34 mouse cellular contexts compared by ENCODE assay signal in the genomic region with DNA sequence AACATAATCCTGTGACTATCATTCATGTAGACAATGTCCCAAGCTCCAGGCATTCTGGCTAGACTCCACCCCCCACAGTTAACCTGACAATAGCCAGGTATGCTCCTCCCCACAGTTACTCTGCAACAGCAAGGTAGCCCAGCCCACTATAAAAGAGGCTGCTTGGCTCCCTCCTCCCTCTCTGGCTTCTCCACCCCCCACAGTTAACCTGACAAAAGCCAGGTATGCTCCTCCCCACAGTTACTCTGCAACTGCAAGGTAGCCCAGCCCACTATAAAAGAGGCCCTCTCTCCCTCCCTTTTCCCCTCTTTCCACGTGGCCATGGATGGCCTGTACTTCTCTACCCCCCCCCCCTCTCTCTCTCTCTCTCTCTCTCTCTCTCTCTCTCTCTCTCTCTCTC. TPM values are rescaled to one million over a fixed set of nuclear protein-coding genes. Genes with fewer than 3 reads are reported as not detected.
DNase-seq lines count a peak whose midpoint lies in the region; ATAC-seq lines count a peak whose summit lies in the region.
"Had no signal": no experiment of that assay in that cellular context is flagged by ENCODE, and none has a peak within 500 bp of the region (broad histone marks: within the 10 kb centered on the region; RNA-seq: fewer than 3 reads in every experiment).

No protein-coding gene starts in this region.

- no peaks in the 10 kb centered on the region for H3K36me3 ChIP-seq in intestine, embryonic 14.5 days (ENCODE audit: control insufficient read depth, insufficient read depth, low read length)
- no peaks in the 10 kb centered on the region for H3K36me3 ChIP-seq in stomach, embryonic 14.5 days (ENCODE audit: control insufficient read depth, insufficient read depth, low read length)
- H3K36me3 ChIP-seq in kidney, embryonic 15.5 days: no peaks in the 10 kb centered on the region
- H3K36me3 ChIP-seq: embryonic facial prominence, embryonic 12.5 days; heart, embryonic 13.5 days; hindbrain, embryonic 15.5 days; midbrain, embryonic 13.5 days; neural tube, embryonic 13.5 days had no signal

- H3K27ac ChIP-seq in intestine, embryonic 14.5 days (ENCODE audit: low read depth): no peak overlapping the region
- no peak overlapping the region for H3K27ac ChIP-seq in stomach, embryonic 14.5 days (ENCODE audit: low read length)
- H3K27ac ChIP-seq in kidney, embryonic 15.5 days: no peak overlapping the region
- H3K27ac ChIP-seq: embryonic facial prominence, embryonic 12.5 days; heart, adult 2 months; heart, embryonic 13.5 days; hindbrain, embryonic 15.5 days; liver, embryonic 14.5 days; macrophage; midbrain, embryonic 13.5 days; neural tube, embryonic 13.5 days had no signal

- H3K4me2 ChIP-seq in intestine, embryonic 14.5 days (ENCODE audit: low read length): no peak overlapping the region
- H3K4me2 ChIP-seq in stomach, embryonic 14.5 days (replicated peaks; ENCODE audit: low read depth, low read length): no peak overlapping the region
- no peak overlapping the region for H3K4me2 ChIP-seq in kidney, embryonic 15.5 days
- H3K4me2 ChIP-seq: embryonic facial prominence, embryonic 12.5 days; heart, embryonic 13.5 days; hindbrain, embryonic 15.5 days; midbrain, embryonic 13.5 days; neural tube, embryonic 13.5 days had no signal

- no peak overlapping the region for H3K4me3 ChIP-seq in intestine, embryonic 14.5 days (ENCODE audit: low read depth, low read length)
- H3K4me3 ChIP-seq in stomach, embryonic 14.5 days (ENCODE audit: low read depth, low read length): no peak overlapping the region
- H3K4me3 ChIP-seq in kidney, embryonic 15.5 days (replicated peaks): no peak overlapping the region
- H3K4me3 ChIP-seq: embryonic facial prominence, embryonic 12.5 days; heart, adult 2 months; heart, embryonic 13.5 days; hindbrain, embryonic 15.5 days; midbrain, embryonic 13.5 days; neural tube, embryonic 13.5 days had no signal

- peak; percentile 37 for DNase-seq in kidney, adult 11 months
- no peak for DNase-seq in kidney, postnatal 36 days
- DNase-seq in intestine, embryonic 14.5 days (ENCODE audit: low spot score): no peak
- DNase-seq in adrenal gland, postnatal 10 days: no peak
- no peak for DNase-seq in spleen, adult 12 weeks (ENCODE audit: low spot score)
- DNase-seq: adrenal gland, adult 8-10 months; cerebellum, adult 8-10 months; cerebellum, postnatal 36 days; embryo, embryonic 11 days; gastrocnemius, postnatal 36 days; heart, adult 2 months; heart, postnatal 10 days; kidney, postnatal 25 days; liver; lung, adult 2 months; lung, postnatal 10 days; thymus, adult 18-20 months; thymus, postnatal 25 days had no signal

- peak; percentile 64 for ATAC-seq in intestine, embryonic 14.5 days (replicated peaks; ENCODE audit: low FRiP score, low TSS enrichment, low read depth)
- peak; percentile 56 for ATAC-seq in stomach, embryonic 14.5 days (ENCODE audit: insufficient number of reproducible peaks, insufficient read depth, low FRiP score, low read depth)
- ATAC-seq in frontal cortex, adult (ENCODE audit: low TSS enrichment): no peak
- ATAC-seq in kidney, embryonic 15.5 days (replicated peaks; ENCODE audit: low FRiP score): no peak
- ATAC-seq: forebrain, embryonic 14.5 days; inflammation-experienced regulatory T-cells, adult 6 months; midbrain, embryonic 13.5 days had no signal

- no peaks in the 10 kb centered on the region for H3K27me3 ChIP-seq in intestine, embryonic 14.5 days (replicated peaks; ENCODE audit: control insufficient read depth, insufficient read depth, low read length)
- no peaks in the 10 kb centered on the region for H3K27me3 ChIP-seq in stomach, embryonic 14.5 days (ENCODE audit: control insufficient read depth, insufficient read depth, low read length)
- H3K27me3 ChIP-seq in kidney, embryonic 15.5 days: no peaks in the 10 kb centered on the region
- H3K27me3 ChIP-seq: CH12.LX; embryonic facial prominence, embryonic 12.5 days; heart, embryonic 13.5 days; hindbrain, embryonic 15.5 days; midbrain, embryonic 13.5 days; neural tube, embryonic 13.5 days had no signal

- WGBS in intestine, embryonic 14.5 days: 0% methylated on average over 1 of the region's 1 CpGs
- 0% methylated on average over 1 of the region's 1 CpGs for WGBS in stomach, embryonic 14.5 days
- WGBS in kidney, embryonic 15.5 days: no CpG with 5 or more reads among the region's 1 CpGs

- H3K9ac ChIP-seq in intestine, embryonic 14.5 days (ENCODE audit: low read length): no peak overlapping the region
- H3K9ac ChIP-seq in stomach, embryonic 14.5 days (replicated peaks; ENCODE audit: low read depth, low read length): no peak overlapping the region
- no peak overlapping the region for H3K9ac ChIP-seq in kidney, embryonic 15.5 days
- H3K9ac ChIP-seq: embryonic facial prominence, embryonic 12.5 days; heart, embryonic 13.5 days; hindbrain, embryonic 15.5 days; liver, embryonic 14.5 days; midbrain, embryonic 13.5 days; neural tube, embryonic 13.5 days had no signal

- H3K4me1 ChIP-seq in intestine, embryonic 14.5 days (replicated peaks; ENCODE audit: control insufficient read depth, insufficient read depth, low read length): no peaks in the 10 kb centered on the region
- 0 out of 2 replicates have a peak, but pooled peaks cover 10% of the 10 kb centered on the region for H3K4me1 ChIP-seq in stomach, embryonic 14.5 days (ENCODE audit: control insufficient read depth, insufficient read depth, low read length)
- 0 out of 2 replicates have a peak, but pooled peaks cover 6% of the 10 kb centered on the region for H3K4me1 ChIP-seq in kidney, embryonic 15.5 days
- H3K4me1 ChIP-seq: hindbrain, embryonic 15.5 days; midbrain, embryonic 13.5 days; neural tube, embryonic 13.5 days had no signal

- H3K9me3 ChIP-seq in intestine, embryonic 14.5 days (ENCODE audit: control insufficient read depth, low read length): no peaks in the 10 kb centered on the region
- no peaks in the 10 kb centered on the region for H3K9me3 ChIP-seq in stomach, embryonic 14.5 days (ENCODE audit: control insufficient read depth, low read depth, low read length)
- no peaks in the 10 kb centered on the region for H3K9me3 ChIP-seq in kidney, embryonic 15.5 days (replicated peaks)
- H3K9me3 ChIP-seq: embryonic facial prominence, embryonic 12.5 days; heart, embryonic 13.5 days; hindbrain, embryonic 15.5 days; midbrain, embryonic 13.5 days; neural tube, embryonic 13.5 days had no signal

RNA-seq across cellular contexts. Expression of gene A4galt, which starts 14.8 kb away (rescaled TPM):
- 3.3 and 3.4 TPM in 2 replicates for polyA plus RNA-seq in intestine, embryonic 14.5 days (2014; fragmentation: Nextera tagmentation; extraction: Ambion mirVana)
- polyA plus RNA-seq in stomach, embryonic 14.5 days (2014; fragmentation: Nextera tagmentation; extraction: Ambion mirVana): 9.6 and 13.4 TPM in 2 replicates
- total RNA-seq in adrenal gland, postnatal 10 days (2021): 10 to 100 TPM; 12.3 to 12.8 TPM
- polyA plus RNA-seq in kidney, embryonic 15.5 days (2015; fragmentation: Nextera tagmentation; extraction: Ambion mirVana): 19.1 and 20.8 TPM in 2 replicates
- total RNA-seq: hematopoietic stem cell, adult 5-6 weeks; megakaryocyte-erythroid progenitor cell, adult 5-6 weeks had no signal
- polyA plus RNA-seq: inflammation-experienced regulatory T-cells, adult 6 months; limb, embryonic 11.5 days had no signal

Comparison
In these comparisons a context has a peak if more than half of its experiments do, and no peak if none do; other contexts are left out.
1. ATAC-seq: peak in intestine, embryonic 14.5 days (single experiment) and stomach, embryonic 14.5 days (single experiment); none in frontal cortex, adult (single experiment) and kidney, embryonic 15.5 days (single experiment).